Mouse (Mus musculus) 3T3-L1 (cell line): ENCODE data around the gene Hexdc.

ENCODE experiments used
- DNase-seq: peaks from one replicate; pipeline ENCODE4 v3.0.0-alpha.2; 2015; ENCODE audit warnings: low read depth, low spot score

Gene Hexdc

DNA sequence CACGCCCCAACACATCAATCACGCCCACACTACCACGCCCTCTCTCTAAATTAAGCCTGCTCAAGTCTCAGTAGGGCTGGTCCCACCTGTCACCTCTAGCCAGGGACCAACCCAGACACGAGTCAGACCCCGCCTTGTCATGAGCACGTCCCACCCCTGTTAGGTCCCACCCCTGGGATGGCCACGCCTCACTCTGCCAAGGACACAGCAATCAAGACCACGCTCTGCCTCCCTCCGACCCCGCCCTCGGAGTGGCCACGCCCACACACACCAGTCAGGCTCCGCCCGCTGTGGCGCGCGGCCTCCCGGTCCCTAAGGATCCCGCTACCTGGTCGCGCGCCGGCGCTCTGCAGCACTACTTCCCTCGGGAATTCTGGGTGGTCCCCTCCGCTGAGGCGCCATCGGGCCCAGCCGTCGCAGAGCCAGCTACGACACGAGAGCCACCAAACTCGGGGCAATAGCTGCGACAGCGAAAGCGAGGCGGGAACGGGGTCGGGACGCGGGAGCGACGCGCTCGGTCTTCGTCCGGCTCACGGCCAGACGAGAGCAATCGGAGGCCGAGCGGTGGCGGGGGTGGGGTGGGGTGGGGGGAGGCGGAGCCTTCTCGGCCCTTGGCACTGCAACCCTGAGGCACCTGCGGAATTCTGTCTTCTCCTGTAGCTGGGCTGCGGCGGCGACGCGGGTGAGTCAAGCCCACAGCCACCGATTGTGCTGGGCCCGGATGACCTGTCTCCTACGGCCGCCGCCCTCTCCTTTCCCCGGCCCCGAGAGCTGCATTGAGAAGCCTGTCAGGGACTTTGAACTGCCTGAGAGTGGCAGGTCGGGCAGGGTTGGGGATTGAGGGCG, at the start of gene Hexdc, which contains the start of gene Ogfod3:
Hexdc (plus strand) TSS at position 273 of the 846 bp plus-strand sequence.
Ogfod3 (minus strand) TSS at position 551 of the 846 bp plus-strand sequence.
- peak; percentile 98 for DNase-seq

DNA sequence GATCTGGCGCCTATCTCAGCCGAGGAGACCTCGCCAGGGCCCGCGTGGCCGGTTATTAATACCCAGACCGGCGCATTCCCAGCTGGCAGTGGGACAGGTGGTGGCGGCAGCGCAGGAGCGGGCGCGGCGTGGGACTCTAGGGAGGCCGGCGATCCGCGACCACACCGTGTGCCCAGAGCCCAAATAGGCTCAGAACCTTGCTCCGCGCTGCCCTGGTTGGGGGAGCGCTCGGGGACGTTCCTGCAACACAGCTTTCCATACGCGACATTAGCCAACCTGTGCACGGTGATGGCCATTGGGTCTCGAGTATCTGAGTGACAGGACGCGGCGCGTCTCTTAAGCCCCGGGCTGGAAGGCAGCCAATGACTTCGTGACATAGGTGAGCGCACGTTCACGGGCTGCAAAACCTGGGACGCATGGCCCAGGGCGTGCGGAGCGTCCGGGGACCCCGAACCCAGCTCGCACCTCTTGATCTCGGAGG, 47.8 kb upstream of the Hexdc start:
- no peak for DNase-seq

DNA sequence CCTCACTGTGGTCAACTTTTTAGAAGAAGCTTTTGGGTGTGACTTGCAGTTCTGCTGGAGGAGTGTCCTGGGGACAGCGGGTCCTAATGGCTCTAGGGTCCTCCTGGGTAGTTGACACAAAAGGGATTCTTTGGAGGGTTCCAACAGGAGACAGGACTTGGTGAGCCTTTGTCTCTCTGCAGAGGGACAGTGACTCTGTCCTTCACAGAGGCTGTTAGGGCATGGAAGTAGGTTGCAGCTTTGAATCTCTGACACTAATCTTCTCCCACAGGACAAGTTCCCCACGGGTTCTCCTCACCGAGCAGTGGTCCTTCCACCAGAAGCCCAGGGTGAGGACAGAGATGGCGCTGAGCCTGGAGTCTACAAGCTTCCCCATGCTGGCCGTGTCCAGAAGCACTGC, 44.3 kb upstream of the Hexdc start, which contains the start of gene Uts2r:
Uts2r (plus strand) TSS at position 301 of the 400 bp plus-strand sequence.
- no peak for DNase-seq

DNA sequence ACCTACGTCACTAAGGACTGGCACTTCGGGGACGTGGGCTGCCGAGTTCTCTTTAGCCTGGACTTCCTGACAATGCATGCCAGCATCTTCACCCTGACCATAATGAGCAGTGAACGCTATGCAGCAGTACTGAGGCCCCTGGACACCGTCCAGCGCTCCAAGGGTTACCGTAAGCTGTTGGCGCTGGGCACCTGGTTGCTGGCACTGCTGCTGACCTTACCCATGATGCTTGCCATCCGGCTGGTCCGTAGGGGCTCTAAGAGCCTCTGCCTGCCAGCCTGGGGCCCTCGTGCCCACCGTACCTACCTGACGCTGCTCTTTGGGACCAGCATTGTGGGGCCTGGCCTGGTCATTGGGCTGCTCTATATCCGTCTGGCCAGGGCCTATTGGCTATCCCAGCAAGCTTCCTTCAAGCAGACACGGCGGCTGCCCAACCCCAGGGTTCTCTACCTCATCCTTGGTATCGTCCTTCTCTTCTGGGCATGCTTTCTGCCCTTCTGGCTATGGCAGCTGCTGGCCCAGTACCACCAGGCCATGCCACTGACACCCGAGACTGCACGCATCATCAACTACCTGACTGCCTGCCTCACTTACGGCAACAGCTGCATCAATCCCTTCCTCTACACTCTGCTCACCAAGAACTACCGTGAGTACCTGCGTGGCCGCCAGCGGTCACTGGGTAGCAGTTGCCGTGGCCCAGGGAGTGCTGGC, 43.4 kb upstream of the Hexdc start:
- no peak for DNase-seq

DNA sequence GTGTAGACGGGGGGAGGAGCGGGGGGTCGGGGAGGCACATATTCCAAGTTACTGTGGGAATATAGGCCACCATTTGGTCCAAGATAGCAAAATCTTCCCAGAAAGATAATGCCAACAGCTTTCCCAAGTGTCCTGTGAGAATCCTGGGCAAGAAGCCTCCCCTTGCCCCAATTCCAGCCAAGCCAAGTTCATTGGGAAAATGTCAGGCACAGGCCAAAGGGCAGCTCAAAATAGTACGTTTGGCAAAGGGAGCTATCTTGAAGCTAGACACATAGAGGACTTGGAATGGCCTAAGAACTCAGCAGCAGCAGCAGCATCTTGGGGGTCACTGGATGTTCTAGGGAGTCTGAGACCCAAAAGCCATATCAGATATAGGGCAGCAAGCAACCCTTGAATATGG, 40.5 kb upstream of the Hexdc start:
- DNase-seq, result no peak

DNA sequence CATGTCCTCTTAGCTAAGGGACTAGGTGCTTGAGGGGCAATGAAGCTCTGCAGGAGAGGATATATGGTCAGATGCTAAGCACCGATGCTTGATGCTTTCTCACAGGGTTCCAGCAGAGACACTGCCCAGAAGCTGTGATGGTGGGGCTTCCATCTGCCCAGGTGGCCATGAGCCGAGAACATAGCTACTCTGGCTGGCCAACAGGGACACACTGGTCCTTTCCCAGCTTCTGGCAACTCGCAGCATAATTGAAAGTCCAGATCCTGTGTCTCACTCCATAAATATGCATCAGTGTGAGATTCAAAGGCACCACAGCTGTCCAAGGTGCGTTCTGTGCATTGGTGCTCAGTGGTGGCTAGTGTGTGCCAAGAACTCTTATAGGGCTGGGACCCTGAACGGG, 31.0 kb upstream of the Hexdc start:
- DNase-seq, result no peak

DNA sequence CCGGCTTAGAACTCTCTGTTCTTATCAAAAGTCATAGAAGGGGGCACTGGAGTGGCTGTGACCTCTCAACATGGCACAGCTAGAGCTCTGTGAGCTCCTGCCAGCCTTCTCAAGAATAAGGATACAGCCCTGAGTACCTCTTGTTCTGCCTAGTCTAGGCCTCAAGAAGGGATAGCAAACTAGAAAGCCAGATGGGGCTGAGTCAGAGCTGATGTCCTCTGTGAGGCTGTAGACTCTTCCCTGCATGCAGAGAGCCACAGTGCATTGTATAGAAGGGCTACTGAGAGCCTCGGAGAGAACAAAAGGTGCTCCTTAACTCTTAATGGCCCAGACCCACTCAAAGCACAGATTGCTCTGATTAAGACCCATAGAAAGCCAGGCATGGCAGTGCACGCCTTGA, 30.0 kb upstream of the Hexdc start:
- no peak for DNase-seq

DNA sequence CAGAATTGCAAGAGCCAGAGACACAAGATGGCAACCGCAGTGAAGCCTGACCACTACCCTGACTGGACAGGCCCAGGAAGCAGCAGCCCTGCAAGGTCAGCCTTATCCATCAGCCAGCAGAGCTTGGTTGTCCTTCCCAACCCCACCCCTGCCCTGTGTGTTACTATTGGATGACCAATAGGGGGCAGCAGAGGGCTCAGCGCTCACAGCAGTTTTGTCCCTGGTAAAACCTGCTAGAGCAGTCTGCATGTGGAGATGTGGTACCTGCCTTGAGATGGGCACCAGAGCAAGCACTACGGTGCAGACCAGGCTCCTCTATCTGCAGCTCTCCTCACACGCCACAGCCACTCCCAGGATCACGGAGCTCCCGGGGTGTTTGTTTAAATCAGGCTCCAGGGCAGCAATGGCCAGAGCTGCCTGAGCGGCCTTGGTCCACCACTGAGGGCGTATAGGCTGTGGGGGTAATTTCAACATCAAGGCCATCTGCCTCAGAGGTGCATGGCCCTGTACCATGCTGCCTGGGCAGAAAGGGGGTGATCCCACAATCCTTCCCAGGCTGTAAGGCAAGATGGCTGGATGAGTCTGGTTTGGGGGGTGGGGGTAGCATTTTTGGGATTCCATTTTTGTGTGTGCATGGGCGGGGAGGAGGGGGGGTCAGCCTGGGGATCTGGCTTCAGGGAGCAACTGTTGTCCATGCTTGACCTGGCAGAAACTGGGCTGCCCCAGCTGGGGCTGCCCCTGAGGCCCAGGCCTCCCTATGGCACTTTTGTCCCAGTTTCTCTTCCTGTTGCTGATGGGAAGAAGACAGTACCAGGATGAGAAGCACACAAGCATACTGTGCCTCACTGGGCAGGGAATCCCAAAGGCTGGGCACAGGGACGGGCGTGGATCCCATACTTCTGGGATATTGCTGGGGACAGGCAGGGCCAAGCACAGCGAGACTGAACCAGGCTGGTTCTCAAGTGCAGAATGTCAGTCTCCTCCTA, 27.7 kb upstream of the Hexdc start:
- peak; percentile 73 for DNase-seq

DNA sequence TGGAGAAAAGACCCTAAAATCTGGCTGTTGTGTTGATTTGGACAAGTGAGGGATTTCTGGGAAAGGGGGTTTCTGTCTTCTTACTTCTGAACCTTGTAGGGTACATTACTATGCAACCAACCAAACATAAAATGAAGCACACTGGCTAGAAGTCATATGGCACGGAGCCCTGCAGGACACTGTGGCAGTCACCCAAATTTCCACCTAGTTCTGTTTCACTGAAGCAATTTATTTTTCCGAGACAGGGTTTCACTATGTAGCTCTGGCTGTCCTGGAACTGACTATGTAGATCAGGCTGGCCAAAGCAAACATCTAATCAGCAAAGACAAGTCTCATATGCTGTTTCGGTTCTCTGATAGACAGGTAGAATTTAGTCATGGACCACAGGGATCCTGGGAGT, 14.6 kb upstream of the Hexdc start:
- no peak for DNase-seq

DNA sequence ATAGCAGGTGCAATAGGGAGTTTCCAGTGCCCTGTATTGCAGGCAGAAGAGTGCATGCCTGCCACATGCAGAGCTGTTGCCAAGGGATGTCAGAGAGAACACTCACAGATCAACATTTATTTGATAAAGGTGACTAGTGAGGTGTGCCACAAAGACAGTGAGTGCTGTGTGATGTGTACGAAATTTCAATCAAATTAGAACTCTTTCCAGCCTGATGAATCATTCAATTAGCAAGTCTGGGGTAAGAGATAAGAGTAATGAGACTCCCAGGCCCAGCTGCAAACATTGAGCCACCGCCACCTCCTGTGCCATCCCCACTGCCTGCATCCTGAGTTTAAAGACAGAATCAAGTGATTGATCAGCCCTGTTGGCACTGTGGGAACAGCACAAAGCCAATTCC, 11.5 kb upstream of the Hexdc start:
- DNase-seq, result no peak

DNA sequence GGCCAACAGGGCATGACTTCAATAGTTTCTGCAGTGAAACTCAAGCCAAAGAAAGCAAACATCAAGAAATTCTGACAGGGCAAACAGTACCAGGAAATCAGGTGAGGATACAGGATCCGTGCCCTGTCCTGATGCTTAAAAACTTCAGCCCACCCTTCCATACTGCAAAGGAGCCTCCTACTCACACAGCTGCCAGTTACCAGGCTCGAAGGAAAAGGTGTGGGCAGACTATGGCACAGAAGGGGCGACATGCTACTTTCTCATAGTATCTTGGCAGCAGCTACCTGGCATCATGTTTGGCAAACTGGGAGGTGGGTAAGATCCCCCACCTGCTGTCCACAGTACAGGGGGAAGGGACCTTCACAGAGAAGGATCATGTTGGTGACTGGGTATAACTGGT, 10.8 kb upstream of the Hexdc start:
- DNase-seq, result no peak

DNA sequence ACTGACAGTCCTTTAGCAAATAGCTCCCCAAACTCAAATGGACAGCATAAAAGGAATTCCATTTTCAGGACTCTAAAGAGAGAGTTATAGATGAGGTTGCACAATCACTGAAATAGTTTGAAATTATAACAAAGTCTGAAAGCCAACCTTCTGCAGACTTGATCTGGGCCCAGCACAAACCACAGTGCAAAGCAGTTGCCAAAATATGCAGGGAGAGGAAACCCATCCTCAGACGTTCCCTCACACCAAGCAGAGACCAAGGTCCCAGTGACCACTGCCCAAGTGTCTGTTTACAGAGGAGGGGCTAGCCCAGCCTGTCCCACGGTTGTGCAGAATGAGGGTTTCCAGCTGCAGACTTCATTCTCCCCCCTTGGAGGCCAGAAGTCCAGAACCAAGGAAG, 5.6 kb upstream of the Hexdc start:
- peak; percentile 35 for DNase-seq

DNA sequence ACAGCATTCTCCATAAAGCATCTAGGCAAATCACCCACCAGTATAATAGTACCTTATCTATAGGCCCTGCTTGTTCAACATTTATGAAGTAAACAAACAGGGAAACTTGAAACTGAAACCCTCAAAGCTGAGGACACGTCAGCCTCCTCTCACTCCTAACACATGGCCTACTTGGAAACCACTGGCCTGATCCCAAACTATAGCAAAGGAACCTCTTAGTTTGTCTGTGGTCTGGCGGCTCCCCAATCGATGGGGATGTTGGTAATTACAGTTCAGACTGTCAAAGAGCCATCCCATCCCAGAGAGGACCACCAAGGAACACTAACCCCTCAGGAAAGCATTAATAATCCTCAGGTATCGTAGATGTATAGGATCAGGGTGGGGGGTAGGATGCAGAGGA, 4.4 kb upstream of the Hexdc start:
- peak; percentile 59 for DNase-seq

DNA sequence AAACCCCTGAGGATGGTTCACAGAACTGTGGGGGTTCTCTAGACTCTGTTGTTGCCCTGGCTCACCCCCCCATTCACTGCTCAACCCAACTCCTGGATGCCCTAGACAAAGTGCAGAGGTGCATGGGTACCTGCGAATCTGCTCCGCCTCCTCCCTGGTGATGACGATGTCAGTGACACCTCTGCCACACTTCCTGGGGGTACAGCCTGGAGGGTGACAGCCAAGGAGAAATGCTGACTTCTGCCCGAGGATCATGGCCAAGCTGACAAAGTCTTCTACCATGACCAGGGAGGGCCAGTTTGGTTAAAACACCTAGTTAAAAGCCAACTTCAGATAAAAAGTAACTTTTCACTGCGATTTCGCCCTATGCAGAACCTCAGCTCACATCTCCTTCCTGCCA, 3.5 kb upstream of the Hexdc start:
- DNase-seq, result no peak

DNA sequence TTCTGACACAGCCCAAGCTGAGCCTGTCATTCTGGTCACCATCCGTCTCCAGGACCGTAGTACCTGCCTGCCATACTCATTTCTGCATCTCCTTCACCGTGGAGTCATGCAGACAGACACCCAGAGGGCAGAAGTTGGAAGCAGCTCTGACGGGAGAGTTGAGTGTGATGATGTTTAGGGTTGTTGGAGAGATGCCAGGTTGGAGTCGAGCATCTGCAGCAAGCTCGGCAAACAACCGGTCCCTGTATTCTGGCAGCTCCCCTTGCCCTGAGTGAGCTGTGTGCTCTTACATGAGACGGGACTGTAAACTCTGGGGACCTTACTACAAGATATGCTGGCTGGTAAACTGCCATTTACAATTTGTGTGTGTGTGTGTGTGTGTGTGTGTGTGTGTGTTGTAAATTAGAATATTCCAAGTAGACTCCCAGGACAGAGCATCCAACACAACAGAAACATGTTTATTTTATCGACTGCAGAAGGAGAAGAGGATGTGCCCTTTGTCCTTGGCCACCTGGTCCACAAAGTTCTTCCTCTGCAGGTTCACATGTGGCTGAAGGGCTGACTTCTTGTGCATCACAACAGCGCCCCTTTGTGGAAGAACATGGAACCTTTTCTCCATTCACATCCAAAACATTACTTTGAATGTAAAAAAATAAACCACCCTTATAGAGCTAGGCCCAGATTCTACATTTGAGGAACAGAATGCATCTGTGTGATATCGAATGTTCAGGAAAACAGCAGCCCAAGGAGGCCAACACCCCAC, 2.6 kb upstream of the Hexdc start:
- peak; percentile 85 for DNase-seq

DNA sequence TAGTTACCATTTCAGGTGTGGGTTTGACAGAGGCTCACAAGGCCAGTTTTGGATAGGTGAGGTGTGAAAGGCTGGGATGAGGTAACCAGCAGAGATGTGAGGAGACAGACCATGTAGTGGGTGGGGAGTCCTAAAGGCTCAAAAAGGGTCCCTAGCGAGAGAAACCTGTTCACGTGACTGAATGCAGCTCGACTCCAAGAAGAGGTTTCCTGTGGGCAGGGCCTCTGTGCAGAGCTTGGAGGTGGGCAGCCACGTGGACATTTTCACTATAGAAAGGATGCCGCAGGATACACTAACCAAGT, 423 bp upstream of the Hexdc start:
- DNase-seq, result no peak

DNA sequence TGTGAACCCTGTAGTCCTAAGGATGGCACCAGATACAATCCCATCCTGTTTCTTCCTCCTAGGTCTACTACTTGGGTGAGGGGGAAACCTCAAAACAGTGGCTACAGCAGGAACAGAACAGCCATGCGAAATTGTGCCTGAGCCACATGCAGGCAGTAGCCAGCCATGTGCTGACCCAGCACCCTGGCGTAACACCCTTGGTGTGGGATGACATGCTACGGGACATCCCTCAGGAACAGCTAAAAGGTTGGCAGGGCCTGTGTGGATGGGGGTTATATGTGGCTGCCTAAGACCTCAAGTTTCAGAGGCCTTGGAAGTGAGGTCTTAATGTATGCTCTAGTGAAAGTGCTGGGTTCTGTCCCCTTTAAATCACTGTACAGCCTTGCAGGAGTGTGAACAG, 12.6 kb downstream of the Hexdc start:
- no peak for DNase-seq

DNA sequence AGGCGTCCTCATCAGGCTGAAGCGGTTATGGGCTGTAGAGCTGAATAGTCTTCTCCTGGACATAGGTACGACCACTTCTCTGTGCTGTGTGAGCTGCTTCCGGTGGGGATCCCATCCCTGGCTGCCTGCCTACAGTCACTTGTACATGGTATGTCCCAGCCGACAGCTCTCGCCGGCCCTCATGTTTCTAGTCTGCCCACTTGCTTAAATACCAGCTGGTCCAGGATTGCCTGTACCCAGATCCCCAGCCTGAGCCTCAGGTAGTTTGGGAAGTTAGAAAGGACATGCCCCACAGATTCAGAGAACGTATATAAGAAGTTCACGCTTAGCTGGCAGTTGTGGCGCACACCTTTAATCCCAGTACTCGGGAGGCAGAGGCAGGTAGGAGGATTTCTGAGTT, 15.5 kb downstream of the Hexdc start:
- no peak for DNase-seq

DNA sequence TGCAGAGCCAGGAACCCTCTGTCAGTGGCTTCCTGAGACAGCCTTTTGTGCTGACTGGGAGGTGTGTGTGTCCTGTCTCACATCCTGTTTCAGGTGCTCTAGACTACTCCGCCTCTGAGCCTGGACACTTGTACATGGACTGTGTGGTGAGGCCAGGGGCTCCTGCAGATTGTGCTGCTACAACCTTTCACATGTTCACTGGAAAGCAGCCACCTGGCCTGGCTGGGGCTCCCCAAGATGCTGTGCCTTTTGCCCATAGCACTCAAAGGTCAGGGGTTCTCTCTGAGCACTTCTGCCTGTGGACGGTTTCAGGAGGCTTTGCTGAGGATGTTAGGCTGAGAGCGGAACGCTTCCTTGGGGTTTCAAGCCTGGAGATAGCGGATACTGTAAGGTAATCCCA, 16.5 kb downstream of the Hexdc start:
- no peak for DNase-seq

DNA sequence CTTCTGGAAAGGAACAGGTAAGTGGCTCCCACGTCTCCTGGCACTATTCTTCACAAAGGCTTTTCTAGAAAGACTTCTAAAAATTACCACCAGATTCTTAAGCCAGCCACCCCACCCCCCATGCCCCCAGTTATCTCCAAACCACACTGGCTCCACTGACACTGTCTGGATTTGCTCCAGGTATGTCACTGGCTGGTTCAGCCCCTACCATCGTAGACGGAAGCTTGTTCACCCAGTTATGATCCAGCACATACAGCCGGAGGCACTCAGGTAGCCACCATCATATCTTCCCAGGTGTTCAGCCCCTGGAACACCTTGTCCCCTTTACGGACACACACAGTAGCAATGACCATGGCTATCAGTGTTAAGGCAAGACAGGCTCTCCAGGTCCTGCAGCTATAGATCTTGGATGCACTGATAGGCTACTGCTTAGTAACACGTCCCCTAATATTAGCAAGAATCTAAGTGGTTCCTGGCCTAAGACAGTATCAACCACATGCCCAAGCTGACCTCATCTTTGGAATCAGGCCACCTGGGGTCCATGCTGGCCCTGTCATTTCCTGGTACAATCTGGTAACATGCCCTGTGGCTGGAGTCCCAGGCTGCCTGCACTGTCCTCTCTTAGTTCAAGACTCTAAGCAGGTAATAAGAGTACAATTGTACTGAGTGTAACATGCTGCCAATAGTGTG, 17.2 kb downstream of the Hexdc start:
- no peak for DNase-seq
